Mouse (Mus musculus) ES-E14 (cell line): ENCODE measurements around the gene Ppp2r5e. TPM values are rescaled to one million over a fixed set of nuclear protein-coding genes. Genes with fewer than 3 reads are reported as not detected.

Source experiments
- DNase-seq: peaks from one replicate; pipeline ENCODE4 v3.0.0-alpha.2; 2013; ENCODE audit warnings: low read depth, low spot score
- H3K27ac ChIP-seq: 2 replicates; pipeline ENCODE4 v1.5.1; 2012; ENCODE audit warnings: low read depth, mild to moderate bottlenecking, low read length, moderate library complexity, mixed read lengths; ENCODE audit not compliant: poor library complexity, insufficient read depth, severe bottlenecking
- H3K36me3 ChIP-seq: 2 replicates; pipeline ENCODE4 v1.6.1; 2012; ENCODE audit warnings: mild to moderate bottlenecking, low read length, moderate library complexity, mixed read lengths; ENCODE audit not compliant: control insufficient read depth, poor library complexity, insufficient read depth, severe bottlenecking
- H3K4me1 ChIP-seq, 2 experiments: fragments of 150-350 bp in 1 of 2; sonication (generic) in 1 of 2; 2 replicates each; pipeline ENCODE4 v1.6.1; 2012; ENCODE audit warnings: low read length in 2 of 2, mild to moderate bottlenecking in 1 of 2, mixed read lengths in 1 of 2; ENCODE audit not compliant: control insufficient read depth in 2 of 2, insufficient read depth in 2 of 2, poor library complexity in 1 of 2
- H3K4me3 ChIP-seq, 2 experiments: fragments of 150-350 bp in 1 of 2; sonication (generic) in 1 of 2; 2 replicates each; pipeline ENCODE4 v1.5.1; 2012; ENCODE audit warnings: low read length in 2 of 2, low read depth in 1 of 2, mild to moderate bottlenecking in 1 of 2, mixed read lengths in 1 of 2; ENCODE audit not compliant: insufficient read depth in 1 of 2, poor library complexity in 1 of 2, severe bottlenecking in 1 of 2
- H3K9ac ChIP-seq: 2 replicates; pipeline ENCODE4 v1.6.1; 2012; ENCODE audit warnings: low read depth, mild to moderate bottlenecking, low read length, mixed read lengths; ENCODE audit not compliant: poor library complexity, insufficient read depth, severe bottlenecking
- H3K9me3 ChIP-seq: fragments of 150-350 bp; sonication (generic); 2 replicates; pipeline ENCODE4 v1.6.1; 2012; ENCODE audit warnings: low read depth, mild to moderate bottlenecking, low read length; ENCODE audit not compliant: control insufficient read depth, insufficient read depth
- CHD2 ChIP-seq: IDR thresholded peaks from 2 replicates; pipeline ENCODE4 v1.6.1; 2014; ENCODE audit warnings: mild to moderate bottlenecking, low read depth, low read length, inconsistent platforms
- HCFC1 ChIP-seq: IDR thresholded peaks from 2 replicates; pipeline ENCODE4 v1.6.1; 2012; ENCODE audit warnings: low read length, inconsistent platforms, borderline replicate concordance; ENCODE audit not compliant: insufficient read depth
- MAFK ChIP-seq: IDR thresholded peaks from 2 replicates; pipeline ENCODE4 v1.6.1; 2014; ENCODE audit warnings: mild to moderate bottlenecking, low read depth, low read length, inconsistent platforms; ENCODE audit not compliant: insufficient read depth
- ZC3H11A ChIP-seq: IDR thresholded peaks from 2 replicates; pipeline ENCODE4 v1.6.1; 2012; ENCODE audit warnings: low read depth, mild to moderate bottlenecking, inconsistent platforms, low read length, borderline replicate concordance
- ZNF384 ChIP-seq: IDR thresholded peaks from 2 replicates; pipeline ENCODE4 v1.6.1; 2012; ENCODE audit warnings: low read depth, low read length, inconsistent platforms
- in situ Hi-C, 2 experiments: fragments of 600-800 bp; cut with MboI; formaldehyde crosslinking; loops; one replicate each; pipeline ENCODE4 v1.15.1; 2025; ENCODE audit warnings: low sequenced_read_pairs in 2 of 2, inconsistent platforms in 1 of 2; ENCODE audit not compliant: unreplicated experiment in 2 of 2
- total RNA-seq: library from RNA; depleted of rRNA; stranded (reverse); fragments of 300-350 nt; gene quantifications from 2 replicates; pipeline ENCODE4 v1.2.3, GENCODE M21; 2012

Gene Ppp2r5e
- total RNA-seq, 1 experiment, result 16.6 TPM

DNA sequence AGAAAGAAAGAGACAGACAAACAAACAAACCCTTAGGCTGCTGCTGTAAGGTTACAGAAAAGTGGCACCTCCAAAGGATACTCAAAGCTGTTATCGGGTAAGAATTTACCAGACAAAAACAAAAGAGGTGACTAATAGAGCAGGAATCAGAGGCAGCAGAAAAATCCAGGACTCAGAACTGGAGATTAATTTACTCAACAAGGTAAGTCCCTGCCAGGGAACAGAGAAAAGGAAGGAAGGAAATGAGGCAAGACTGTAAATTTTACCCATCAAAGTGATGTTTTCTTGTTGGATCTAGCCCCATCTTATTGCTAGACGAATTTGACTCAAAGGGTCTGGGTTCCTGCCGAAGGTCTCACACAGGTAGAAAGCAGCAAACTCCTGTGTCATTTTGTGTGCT is 41.0 kb downstream of the Ppp2r5e start:
- in situ Hi-C loops, result no loop called here
- Histone ChIP-seq H3K4me3 (no peak overlapping the region), H3K36me3 (peaks cover 2% of the 10 kb centered on the region; the same call in 1 of the 2 replicates), H3K9ac (no peak overlapping the region), H3K4me1 (peaks cover 0 to 2% of the 10 kb centered on the region in 2 experiments; a peak in 1 of 4 replicates), H3K27ac (no peak overlapping the region), H3K9me3 (no peaks in the 10 kb centered on the region)
- DNase-seq, result no peak
- TF ChIP-seq HCFC1, result no peak
- TF ChIP-seq ZC3H11A, result no peak
- TF ChIP-seq CHD2, result no peak
- TF ChIP-seq MAFK, result no peak

GRCm38 (mm10) chr12:75552296-75552695 is 43.7 kb downstream of the Ppp2r5e start:
- no peak for DNase-seq
- H3K36me3 ChIP-seq, result no peaks in the 10 kb centered on the region; the same call in 1 of the 2 replicates
- no peak overlapping the region for H3K27ac ChIP-seq
- no peak overlapping the region for H3K4me3 ChIP-seq
- TF ChIP-seq MAFK (no peak), CHD2 (no peak), ZC3H11A (no peak), ZNF384 (no peak), HCFC1 (no peak)
- in situ Hi-C loops, result no loop called here
- H3K4me1 ChIP-seq, result peaks cover 0 to 2% of the 10 kb centered on the region in 2 experiments; a peak in 1 of 4 replicates
- no peaks in the 10 kb centered on the region for H3K9me3 ChIP-seq
- H3K9ac ChIP-seq, result no peak overlapping the region

DNA sequence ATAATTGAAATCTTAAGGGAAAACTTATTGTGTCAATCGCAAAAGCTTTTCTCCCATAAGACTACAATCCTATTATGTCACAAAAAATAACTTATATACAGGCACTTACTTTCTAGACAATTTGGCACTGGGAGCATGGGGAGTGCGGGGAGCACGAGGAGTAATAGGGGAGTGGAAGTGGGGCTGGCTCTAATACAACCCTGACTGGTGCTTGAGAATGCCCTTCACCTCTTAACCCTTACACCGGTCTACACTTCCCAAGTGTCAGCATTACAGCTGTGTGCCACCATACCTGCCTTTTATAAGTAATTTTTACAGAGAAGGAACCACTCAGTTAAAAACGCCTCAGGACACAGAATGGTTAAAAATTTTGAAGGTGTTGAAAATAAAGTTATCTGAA is 44.4 kb downstream of the Ppp2r5e start:
- in situ Hi-C loops, result no loop called here
- no peak for DNase-seq
- no peaks in the 10 kb centered on the region; the same call in 1 of the 2 replicates for H3K36me3 ChIP-seq
- no peaks in the 10 kb centered on the region for H3K9me3 ChIP-seq
- H3K9ac ChIP-seq, result no peak overlapping the region
- no peak overlapping the region for H3K4me3 ChIP-seq
- TF ChIP-seq HCFC1 (no peak), CHD2 (no peak), ZNF384 (no peak), ZC3H11A (no peak), MAFK (no peak)
- peaks cover 0 to 2% of the 10 kb centered on the region in 2 experiments; a peak in 1 of 4 replicates for H3K4me1 ChIP-seq
- H3K27ac ChIP-seq, result no peak overlapping the region

DNA sequence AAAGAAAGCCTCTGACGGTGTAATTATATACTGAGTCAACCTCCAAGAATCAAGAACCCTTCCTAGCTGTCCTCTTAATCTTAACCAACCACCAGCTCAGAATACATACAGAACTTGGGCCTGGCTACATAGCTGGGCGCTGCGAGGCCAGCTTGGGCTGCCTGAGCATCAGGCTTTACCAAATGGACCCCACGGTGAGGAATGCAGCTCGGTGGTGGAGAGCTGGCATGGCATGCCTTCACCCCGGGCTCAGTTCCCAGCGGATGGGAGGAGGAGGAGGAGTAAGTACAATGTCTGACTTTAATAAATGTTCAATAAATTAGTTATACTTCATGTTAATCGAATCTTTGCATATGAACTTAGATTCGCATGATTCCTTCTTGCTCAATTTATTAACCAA is 47.0 kb downstream of the Ppp2r5e start:
- Histone ChIP-seq H3K36me3 (no peaks in the 10 kb centered on the region), H3K27ac (no peak overlapping the region), H3K9ac (no peak overlapping the region), H3K9me3 (no peaks in the 10 kb centered on the region), H3K4me1 (peaks cover 0 to 2% of the 10 kb centered on the region in 2 experiments; a peak in 1 of 4 replicates), H3K4me3 (no peak overlapping the region)
- DNase-seq, result no peak
- TF ChIP-seq ZNF384 (no peak), CHD2 (no peak), MAFK (no peak)
- in situ Hi-C loops, result no loop called here

DNA sequence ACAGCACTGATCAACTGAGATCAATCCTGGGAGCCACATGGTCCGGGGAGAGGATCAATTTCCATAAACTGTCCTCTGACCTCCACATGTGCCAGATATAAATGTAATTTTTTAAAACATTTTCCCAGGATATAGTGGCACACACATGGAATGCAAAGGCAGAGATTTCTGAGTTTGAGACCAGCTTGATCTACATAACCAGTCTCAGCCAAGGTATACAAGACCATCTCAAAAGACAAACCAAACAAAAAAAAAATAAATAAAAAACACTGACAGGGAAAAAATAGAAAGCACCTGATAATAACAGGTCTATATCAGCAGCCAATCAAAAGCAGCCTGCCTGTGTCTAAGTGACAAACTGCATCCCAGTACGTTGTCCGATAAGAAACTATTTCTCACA is 48.9 kb downstream of the Ppp2r5e start:
- Histone ChIP-seq H3K4me3 (no peak overlapping the region), H3K9me3 (no peaks in the 10 kb centered on the region), H3K4me1 (peaks cover 0 to 4% of the 10 kb centered on the region in 2 experiments; a peak in 1 of 4 replicates), H3K36me3 (no peaks in the 10 kb centered on the region), H3K9ac (no peak overlapping the region), H3K27ac (no peak overlapping the region)
- no peak for TF ChIP-seq CHD2
- no peak for TF ChIP-seq HCFC1
- TF ChIP-seq ZNF384, result no peak
- TF ChIP-seq ZC3H11A, result no peak
- no peak for TF ChIP-seq MAFK
- in situ Hi-C loops, result no loop called here
- no peak for DNase-seq
